Mouse (Mus musculus): Measurements from ENCODE around the gene Gm49354. TPM values are rescaled to one million over a fixed set of nuclear protein-coding genes. Genes with fewer than 3 reads are reported as not detected.
A peak's percentile ranks its signal among the peaks of the same experiment; 100 is the strongest.

Gm49354 gene
- polyA plus RNA-seq (2015; fragmentation: Nextera tagmentation; extraction: Ambion mirVana) = not detected in 2 replicates

- Histone ChIP-seq H3K27me3 (replicated peaks; ENCODE audit: control insufficient read depth, insufficient read depth, low read length) (no peaks in the 10 kb centered on the region), H3K9ac (replicated peaks; ENCODE audit: low read depth, low read length) (no peak within 1 kb of the TSS), H3K9me3 (ENCODE audit: control insufficient read depth, low read length) (no peaks in the 10 kb centered on the region), H3K36me3 (ENCODE audit: control insufficient read depth, insufficient read depth) (peaks cover 59% of the 10 kb centered on the region), H3K4me1 (replicated peaks; ENCODE audit: control insufficient read depth, insufficient read depth, low read length) (no peaks in the 10 kb centered on the region), H3K4me2 (ENCODE audit: low read length) (no peak within 1 kb of the TSS), H3K27ac (ENCODE audit: low read length) (no peak within 1 kb of the TSS), H3K4me3 (replicated peaks; ENCODE audit: low read length) (no peak within 1 kb of the TSS)
- ATAC-seq = no peak
- 91% methylated on average over 7 of the region's 7 CpGs for WGBS
These were observed at the start of gene Gm49354 for GRCm38 (mm10) chr13:59782145-59782544. TSS of gene Gm49354 (minus strand) at chr13:59782245.

- H3K27ac ChIP-seq (ENCODE audit: low read length) = no peak overlapping the region
- no peak overlapping the region for H3K9ac ChIP-seq (replicated peaks; ENCODE audit: low read depth, low read length)
- H3K27me3 ChIP-seq (replicated peaks; ENCODE audit: control insufficient read depth, insufficient read depth, low read length) = no peaks in the 10 kb centered on the region; the same call in 1 of the 2 replicates
- no peak overlapping the region for H3K4me2 ChIP-seq (ENCODE audit: low read length)
- H3K36me3 ChIP-seq (ENCODE audit: control insufficient read depth, insufficient read depth) = no peaks in the 10 kb centered on the region
- no peak for ATAC-seq
- no peak overlapping the region for H3K4me3 ChIP-seq (replicated peaks; ENCODE audit: low read length)
- H3K9me3 ChIP-seq (ENCODE audit: control insufficient read depth, low read length) = no peaks in the 10 kb centered on the region
- H3K4me1 ChIP-seq (replicated peaks; ENCODE audit: control insufficient read depth, insufficient read depth, low read length) = peaks cover 11% of the 10 kb centered on the region
These were observed 43.9 kb upstream of the Gm49354 start for GRCm38 (mm10) chr13:59825966-59826365.

- H3K27ac ChIP-seq (ENCODE audit: low read length) = peak within 1 kb of the TSS; percentile 86
- H3K4me3 ChIP-seq (replicated peaks; ENCODE audit: low read length) = peak within 1 kb of the TSS; percentile 92
- peak within 1 kb of the TSS; percentile 73 for H3K4me2 ChIP-seq (ENCODE audit: low read length)
- WGBS = under 1% methylated on average over 89 of the region's 100 CpGs
- no peaks in the 10 kb centered on the region for H3K36me3 ChIP-seq (ENCODE audit: control insufficient read depth, insufficient read depth)
- ATAC-seq = peak; percentile 98
- peak within 1 kb of the TSS; percentile 87 for H3K9ac ChIP-seq (replicated peaks; ENCODE audit: low read depth, low read length)
- H3K9me3 ChIP-seq (ENCODE audit: control insufficient read depth, low read length) = no peaks in the 10 kb centered on the region
- peaks cover 30% of the 10 kb centered on the region for H3K4me1 ChIP-seq (replicated peaks; ENCODE audit: control insufficient read depth, insufficient read depth, low read length)
- no peaks in the 10 kb centered on the region; the same call in 1 of the 2 replicates for H3K27me3 ChIP-seq (replicated peaks; ENCODE audit: control insufficient read depth, insufficient read depth, low read length)
These were observed 40.7 kb upstream of the Gm49354 start, which contains the start of gene Tut7 for GRCm38 (mm10) chr13:59822507-59823462. TSS of gene Tut7 (minus strand) at chr13:59823147.

GRCm38 (mm10) chr13:59820836-59821235, 38.8 kb upstream of the Gm49354 start:
- Histone ChIP-seq H3K9ac (replicated peaks; ENCODE audit: low read depth, low read length) (no peak overlapping the region), H3K9me3 (ENCODE audit: control insufficient read depth, low read length) (no peaks in the 10 kb centered on the region), H3K27ac (ENCODE audit: low read length) (no peak overlapping the region), H3K27me3 (replicated peaks; ENCODE audit: control insufficient read depth, insufficient read depth, low read length) (no peaks in the 10 kb centered on the region), H3K4me1 (replicated peaks; ENCODE audit: control insufficient read depth, insufficient read depth, low read length) (peaks cover 30% of the 10 kb centered on the region), H3K36me3 (ENCODE audit: control insufficient read depth, insufficient read depth) (peaks cover 8% of the 10 kb centered on the region; the same call in 1 of the 2 replicates), H3K4me3 (replicated peaks; ENCODE audit: low read length) (no peak overlapping the region), H3K4me2 (ENCODE audit: low read length) (0 out of 2 replicates have a peak overlapping the region, but pooled peaks have one; percentile 9)
- no peak for ATAC-seq
- WGBS = 86% methylated on average over 3 of the region's 3 CpGs

GRCm38 (mm10) chr13:59820114-59820513, 38.1 kb upstream of the Gm49354 start:
- H3K9me3 ChIP-seq (ENCODE audit: control insufficient read depth, low read length) = no peaks in the 10 kb centered on the region
- no peaks in the 10 kb centered on the region for H3K27me3 ChIP-seq (replicated peaks; ENCODE audit: control insufficient read depth, insufficient read depth, low read length)
- H3K36me3 ChIP-seq (ENCODE audit: control insufficient read depth, insufficient read depth) = peaks cover 12% of the 10 kb centered on the region; the same call in 1 of the 2 replicates
- ATAC-seq = no peak
- H3K4me3 ChIP-seq (replicated peaks; ENCODE audit: low read length) = no peak overlapping the region
- no peak overlapping the region for H3K27ac ChIP-seq (ENCODE audit: low read length)
- peak overlapping the region; percentile 32; the same call in 1 of the 2 replicates for H3K4me2 ChIP-seq (ENCODE audit: low read length)
- 75% methylated on average over 4 of the region's 4 CpGs for WGBS
- H3K9ac ChIP-seq (replicated peaks; ENCODE audit: low read depth, low read length) = no peak overlapping the region
- peaks cover 30% of the 10 kb centered on the region for H3K4me1 ChIP-seq (replicated peaks; ENCODE audit: control insufficient read depth, insufficient read depth, low read length)

- Histone ChIP-seq H3K4me2 (ENCODE audit: low read length) (no peak overlapping the region), H3K27ac (ENCODE audit: low read length) (no peak overlapping the region), H3K9ac (replicated peaks; ENCODE audit: low read depth, low read length) (no peak overlapping the region), H3K36me3 (ENCODE audit: control insufficient read depth, insufficient read depth) (peaks cover 22% of the 10 kb centered on the region; the same call in 1 of the 2 replicates), H3K27me3 (replicated peaks; ENCODE audit: control insufficient read depth, insufficient read depth, low read length) (no peaks in the 10 kb centered on the region), H3K4me1 (replicated peaks; ENCODE audit: control insufficient read depth, insufficient read depth, low read length) (peaks cover 30% of the 10 kb centered on the region), H3K9me3 (ENCODE audit: control insufficient read depth, low read length) (no peaks in the 10 kb centered on the region), H3K4me3 (replicated peaks; ENCODE audit: low read length) (no peak overlapping the region)
- WGBS = 93% methylated on average over 4 of the region's 4 CpGs
- no peak for ATAC-seq
These were observed 35.3 kb upstream of the Gm49354 start for GRCm38 (mm10) chr13:59817352-59817751.

- H3K27me3 ChIP-seq (replicated peaks; ENCODE audit: control insufficient read depth, insufficient read depth, low read length) = no peaks in the 10 kb centered on the region
- 80% methylated on average over 6 of the region's 6 CpGs for WGBS
- H3K4me2 ChIP-seq (ENCODE audit: low read length) = no peak overlapping the region
- peaks cover 44% of the 10 kb centered on the region for H3K36me3 ChIP-seq (ENCODE audit: control insufficient read depth, insufficient read depth)
- no peak overlapping the region for H3K27ac ChIP-seq (ENCODE audit: low read length)
- H3K9me3 ChIP-seq (ENCODE audit: control insufficient read depth, low read length) = no peaks in the 10 kb centered on the region
- H3K9ac ChIP-seq (replicated peaks; ENCODE audit: low read depth, low read length) = no peak overlapping the region
- ATAC-seq = no peak
- no peak overlapping the region for H3K4me3 ChIP-seq (replicated peaks; ENCODE audit: low read length)
- H3K4me1 ChIP-seq (replicated peaks; ENCODE audit: control insufficient read depth, insufficient read depth, low read length) = peaks cover 5% of the 10 kb centered on the region; the same call in 1 of the 2 replicates
These were observed 32.1 kb upstream of the Gm49354 start for GRCm38 (mm10) chr13:59814109-59814591.

- Histone ChIP-seq H3K36me3 (ENCODE audit: control insufficient read depth, insufficient read depth) (peaks cover 61% of the 10 kb centered on the region), H3K4me3 (replicated peaks; ENCODE audit: low read length) (no peak overlapping the region), H3K27me3 (replicated peaks; ENCODE audit: control insufficient read depth, insufficient read depth, low read length) (no peaks in the 10 kb centered on the region), H3K4me1 (replicated peaks; ENCODE audit: control insufficient read depth, insufficient read depth, low read length) (no peaks in the 10 kb centered on the region), H3K27ac (ENCODE audit: low read length) (no peak overlapping the region), H3K9ac (replicated peaks; ENCODE audit: low read depth, low read length) (no peak overlapping the region), H3K9me3 (ENCODE audit: control insufficient read depth, low read length) (no peaks in the 10 kb centered on the region), H3K4me2 (ENCODE audit: low read length) (no peak overlapping the region)
- 93% methylated on average over 3 of the region's 3 CpGs for WGBS
- no peak for ATAC-seq
These were observed 29.5 kb upstream of the Gm49354 start for GRCm38 (mm10) chr13:59811581-59811980.

- Histone ChIP-seq H3K4me3 (replicated peaks; ENCODE audit: low read length) (no peak overlapping the region), H3K27me3 (replicated peaks; ENCODE audit: control insufficient read depth, insufficient read depth, low read length) (no peaks in the 10 kb centered on the region), H3K9me3 (ENCODE audit: control insufficient read depth, low read length) (no peaks in the 10 kb centered on the region), H3K4me1 (replicated peaks; ENCODE audit: control insufficient read depth, insufficient read depth, low read length) (no peaks in the 10 kb centered on the region), H3K9ac (replicated peaks; ENCODE audit: low read depth, low read length) (no peak overlapping the region), H3K27ac (ENCODE audit: low read length) (no peak overlapping the region), H3K36me3 (ENCODE audit: control insufficient read depth, insufficient read depth) (peaks cover 52% of the 10 kb centered on the region), H3K4me2 (ENCODE audit: low read length) (no peak overlapping the region)
- no peak for ATAC-seq
- WGBS = 78% methylated on average over 6 of the region's 6 CpGs
These were observed 19.0 kb upstream of the Gm49354 start for GRCm38 (mm10) chr13:59801000-59801399.
